Mouse (Mus musculus) Muller cell, postnatal 12 days (primary cell): Measurements from ENCODE around the gene Exd2.

ENCODE experiments used
- DNase-seq: peaks from one replicate; pipeline ENCODE4 v3.0.0-alpha.2; 2015; ENCODE audit errors: inconsistent ontology term

Gene Exd2

GRCm38 (mm10) chr12:80549646-80550045 lies 86.8 kb downstream of the Exd2 start:
- DNase-seq: no peak
